Mouse (Mus musculus): ENCODE measurements around the gene Csrp3. TPM values are rescaled to one million over a fixed set of nuclear protein-coding genes. Genes with fewer than 3 reads are reported as not detected.

Gene Csrp3
- polyA plus RNA-seq, 1 experiment from 2014 or later = not detected

DNA sequence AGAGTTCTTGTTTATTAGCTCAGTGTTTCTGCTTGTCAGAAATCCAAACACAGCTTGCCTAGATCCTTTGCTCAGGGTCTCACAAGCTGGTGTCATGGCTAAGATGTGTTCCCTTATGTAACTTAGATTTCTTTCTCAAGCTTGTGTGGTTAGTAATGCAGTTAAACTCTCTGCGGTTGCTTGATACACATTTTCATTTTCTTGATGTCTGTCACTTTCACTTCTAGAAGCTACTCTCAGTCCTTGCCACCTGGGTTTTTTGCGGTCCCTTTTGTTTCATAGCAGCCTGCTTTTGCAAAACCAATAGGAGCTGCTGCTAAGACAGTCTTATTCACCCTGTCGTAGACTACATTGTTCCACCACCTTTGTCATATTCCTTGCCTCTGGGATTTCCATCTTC lies 52.7 kb downstream of the Csrp3 start:
- Histone ChIP-seq H3K27ac (ENCODE audit: low read length) (no peak overlapping the region), H3K27me3 (ENCODE audit: control insufficient read depth, insufficient read depth, low read depth, low read length) (no peaks in the 10 kb centered on the region), H3K4me2 (ENCODE audit: low read length) (no peak overlapping the region), H3K9ac (ENCODE audit: low read depth, low read length) (no peak overlapping the region), H3K36me3 (ENCODE audit: control insufficient read depth, insufficient read depth, low read length) (no peaks in the 10 kb centered on the region; the same call in 1 of the 2 replicates), H3K4me1 (ENCODE audit: control insufficient read depth, insufficient read depth, low read length) (peaks cover 8% of the 10 kb centered on the region), H3K4me3 (ENCODE audit: low read depth, low read length) (no peak overlapping the region), H3K9me3 (replicated peaks; ENCODE audit: control insufficient read depth, low read length, poor library complexity, severe bottlenecking) (no peaks in the 10 kb centered on the region)
- WGBS = 79% methylated on average over 3 of the region's 3 CpGs
- no peak for ATAC-seq

DNA sequence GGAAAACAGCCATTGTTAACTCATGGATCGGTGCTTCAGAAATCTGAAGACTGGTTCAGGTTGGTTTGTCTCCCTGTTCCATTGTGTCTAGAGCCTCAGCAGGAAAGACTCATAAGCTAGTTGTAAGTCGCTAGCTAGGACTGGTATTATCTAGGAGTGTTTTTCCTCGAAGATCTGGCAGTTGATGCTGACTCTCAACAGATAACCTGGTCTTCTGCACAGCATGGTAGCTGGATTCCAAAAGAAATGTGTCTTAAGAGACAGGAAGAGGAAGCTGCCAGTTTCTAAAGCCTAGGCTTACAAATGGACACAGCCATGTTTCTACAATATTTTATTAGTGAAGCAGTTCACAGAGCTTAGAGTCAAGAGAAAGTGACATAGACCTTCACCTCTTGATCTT lies 56.4 kb downstream of the Csrp3 start:
- Histone ChIP-seq H3K36me3 (ENCODE audit: control insufficient read depth, insufficient read depth, low read length) (no peaks in the 10 kb centered on the region; the same call in 1 of the 2 replicates), H3K4me1 (ENCODE audit: control insufficient read depth, insufficient read depth, low read length) (peaks cover 19% of the 10 kb centered on the region), H3K4me2 (ENCODE audit: low read length) (no peak overlapping the region), H3K9me3 (replicated peaks; ENCODE audit: control insufficient read depth, low read length, poor library complexity, severe bottlenecking) (no peaks in the 10 kb centered on the region), H3K27me3 (ENCODE audit: control insufficient read depth, insufficient read depth, low read depth, low read length) (no peaks in the 10 kb centered on the region), H3K9ac (ENCODE audit: low read depth, low read length) (no peak overlapping the region), H3K27ac (ENCODE audit: low read length) (no peak overlapping the region), H3K4me3 (ENCODE audit: low read depth, low read length) (no peak overlapping the region)
- ATAC-seq = no peak
- WGBS = 76% methylated on average over 3 of the region's 3 CpGs

DNA sequence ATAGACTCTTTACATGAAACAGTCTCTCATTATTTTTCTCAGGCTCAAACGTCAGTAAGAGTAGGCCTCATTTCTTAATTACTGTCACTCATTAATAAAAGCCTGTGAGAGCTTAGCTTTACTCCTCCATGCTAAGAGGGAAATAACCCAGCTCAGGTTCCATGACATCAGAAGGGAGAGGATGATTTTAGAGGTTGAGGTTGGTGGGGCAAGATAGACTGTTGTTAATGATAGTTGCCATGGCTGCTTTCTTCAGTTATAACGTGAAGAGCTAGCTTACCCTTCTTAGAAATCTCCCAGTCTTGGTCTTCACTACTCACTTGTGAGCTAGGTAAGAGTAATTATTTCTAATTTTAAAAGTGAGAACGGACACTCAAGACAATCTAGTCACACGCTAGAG lies 57.7 kb downstream of the Csrp3 start:
- H3K4me3 ChIP-seq (ENCODE audit: low read depth, low read length) = no peak overlapping the region
- no peaks in the 10 kb centered on the region for H3K27me3 ChIP-seq (ENCODE audit: control insufficient read depth, insufficient read depth, low read depth, low read length)
- H3K4me2 ChIP-seq (ENCODE audit: low read length) = peak overlapping the region; percentile 92
- peak overlapping the region; percentile 41; the same call in 1 of the 2 replicates for H3K9ac ChIP-seq (ENCODE audit: low read depth, low read length)
- H3K27ac ChIP-seq (ENCODE audit: low read length) = no peak overlapping the region
- H3K4me1 ChIP-seq (ENCODE audit: control insufficient read depth, insufficient read depth, low read length) = peaks cover 19% of the 10 kb centered on the region
- H3K9me3 ChIP-seq (replicated peaks; ENCODE audit: control insufficient read depth, low read length, poor library complexity, severe bottlenecking) = no peaks in the 10 kb centered on the region
- WGBS = 63% methylated on average over 4 of the region's 4 CpGs
- ATAC-seq = no peak
- H3K36me3 ChIP-seq (ENCODE audit: control insufficient read depth, insufficient read depth, low read length) = no peaks in the 10 kb centered on the region

DNA sequence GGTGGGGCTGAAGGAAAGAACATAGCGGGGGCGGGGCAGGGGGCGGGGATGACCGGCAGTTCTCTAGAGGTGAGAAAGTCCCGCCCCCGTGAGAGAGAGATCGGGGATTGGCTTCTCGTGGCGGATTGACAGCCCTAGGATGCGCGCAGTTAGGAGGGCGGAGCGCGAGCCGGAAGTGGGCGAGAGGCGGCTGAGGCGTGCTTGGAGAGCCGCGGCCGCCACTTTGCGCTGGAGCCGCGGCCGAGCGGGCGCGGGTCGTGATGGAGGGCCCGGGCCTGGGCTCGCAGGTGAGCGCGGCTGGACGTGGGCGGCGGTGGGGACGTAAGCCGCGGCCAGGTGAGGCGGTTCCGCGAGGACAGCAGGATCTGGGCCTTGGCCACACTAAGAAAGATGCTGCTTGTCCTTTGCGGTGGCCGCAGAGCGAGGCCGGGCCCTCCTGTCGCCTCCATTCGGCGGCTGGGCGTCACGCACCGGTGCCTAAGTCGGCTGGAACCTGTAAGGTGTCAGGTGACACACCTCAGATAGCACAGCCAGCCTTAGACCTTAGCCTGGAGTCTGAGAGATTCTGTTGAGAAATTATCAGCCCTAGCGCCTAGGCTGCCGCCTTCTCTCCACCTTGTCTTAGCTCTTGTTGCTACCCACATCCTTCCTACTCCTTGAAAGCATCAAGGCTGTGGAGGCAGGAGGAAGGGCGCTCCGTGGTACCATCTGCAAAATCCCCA lies 58.8 kb downstream of the Csrp3 start, which contains the start of gene Zdhhc13:
Gene Zdhhc13, plus strand, starts transcription at position 153 of the 722 bp plus-strand sequence.
- Histone ChIP-seq H3K4me2 (ENCODE audit: low read length) (peak within 1 kb of the TSS; percentile 92), H3K9ac (ENCODE audit: low read depth, low read length) (peak within 1 kb of the TSS; percentile 91), H3K27me3 (ENCODE audit: control insufficient read depth, insufficient read depth, low read depth, low read length) (no peaks in the 10 kb centered on the region), H3K27ac (ENCODE audit: low read length) (peak within 1 kb of the TSS; percentile 87), H3K4me1 (ENCODE audit: control insufficient read depth, insufficient read depth, low read length) (peaks cover 19% of the 10 kb centered on the region), H3K4me3 (ENCODE audit: low read depth, low read length) (peak within 1 kb of the TSS; percentile 94), H3K36me3 (ENCODE audit: control insufficient read depth, insufficient read depth, low read length) (no peaks in the 10 kb centered on the region), H3K9me3 (replicated peaks; ENCODE audit: control insufficient read depth, low read length, poor library complexity, severe bottlenecking) (no peaks in the 10 kb centered on the region)
- WGBS = under 1% methylated on average over 48 of the region's 57 CpGs
- ATAC-seq = peak; percentile 100

DNA sequence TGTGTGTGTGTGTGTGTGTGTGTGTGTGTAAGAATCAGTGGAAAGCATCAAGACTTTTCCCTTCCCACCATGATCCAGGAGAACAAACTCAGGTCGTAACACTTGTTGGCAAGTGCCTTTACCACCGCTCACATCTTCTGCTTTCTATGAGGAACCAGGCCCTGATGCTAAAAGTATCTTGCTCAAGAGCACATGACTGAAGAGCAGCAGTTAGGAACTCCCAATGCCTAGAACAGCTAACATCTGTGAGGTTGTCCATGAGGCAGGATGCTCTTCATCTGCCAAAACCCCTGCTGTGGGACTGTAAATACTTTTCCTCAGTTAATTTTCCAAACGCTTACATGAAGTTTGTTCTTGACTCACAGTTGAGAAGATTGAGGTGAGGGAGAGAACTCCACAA lies 59.5 kb downstream of the Csrp3 start:
- H3K4me3 ChIP-seq (ENCODE audit: low read depth, low read length) = peak overlapping the region; percentile 94
- no peaks in the 10 kb centered on the region for H3K9me3 ChIP-seq (replicated peaks; ENCODE audit: control insufficient read depth, low read length, poor library complexity, severe bottlenecking)
- no peaks in the 10 kb centered on the region for H3K27me3 ChIP-seq (ENCODE audit: control insufficient read depth, insufficient read depth, low read depth, low read length)
- peak; percentile 23 for ATAC-seq
- peaks cover 19% of the 10 kb centered on the region for H3K4me1 ChIP-seq (ENCODE audit: control insufficient read depth, insufficient read depth, low read length)
- H3K9ac ChIP-seq (ENCODE audit: low read depth, low read length) = no peak overlapping the region
- no peaks in the 10 kb centered on the region for H3K36me3 ChIP-seq (ENCODE audit: control insufficient read depth, insufficient read depth, low read length)
- H3K4me2 ChIP-seq (ENCODE audit: low read length) = peak overlapping the region; percentile 92
- H3K27ac ChIP-seq (ENCODE audit: low read length) = no peak overlapping the region
- 67% methylated on average over 3 of the region's 3 CpGs for WGBS

DNA sequence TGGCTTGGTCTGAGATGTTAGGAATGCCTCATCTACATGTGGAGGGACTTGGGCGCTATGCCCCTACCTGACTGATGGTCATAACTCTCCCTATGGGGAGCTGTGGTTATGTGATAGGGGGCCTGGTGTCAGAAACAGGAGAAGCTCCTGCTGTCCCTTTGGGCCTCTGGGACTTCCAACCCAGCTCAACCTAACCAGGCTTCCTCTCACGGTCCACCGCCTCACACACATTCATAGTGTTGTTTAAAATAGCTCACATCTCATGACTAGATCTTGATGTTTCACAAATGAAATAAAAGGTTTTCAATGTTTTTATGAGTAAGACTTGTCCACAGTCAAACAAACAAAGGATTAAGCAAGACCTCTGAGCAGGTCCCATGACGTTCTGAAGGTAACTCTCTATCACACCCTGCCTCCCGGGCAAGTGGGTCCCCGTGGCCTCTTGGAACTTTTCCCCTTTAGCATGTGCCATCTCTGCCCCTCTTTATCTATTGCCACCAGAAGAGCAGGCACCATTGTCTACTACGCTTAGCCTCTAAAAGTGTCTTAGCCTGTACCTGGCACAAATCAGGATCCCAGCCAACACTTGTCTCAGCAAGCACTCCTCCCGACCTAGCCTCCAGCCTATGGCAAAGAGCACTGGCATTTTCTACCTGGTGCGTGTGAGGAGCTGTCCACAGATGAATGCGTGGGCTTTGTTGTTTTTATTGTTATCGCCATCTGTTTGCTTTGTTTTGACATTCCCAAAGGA lies 62.9 kb downstream of the Csrp3 start:
- no peak overlapping the region for H3K9ac ChIP-seq (ENCODE audit: low read depth, low read length)
- WGBS = 90% methylated on average over 11 of the region's 11 CpGs
- ATAC-seq = no peak
- H3K4me3 ChIP-seq (ENCODE audit: low read depth, low read length) = no peak overlapping the region
- H3K27me3 ChIP-seq (ENCODE audit: control insufficient read depth, insufficient read depth, low read depth, low read length) = no peaks in the 10 kb centered on the region
- no peak overlapping the region for H3K27ac ChIP-seq (ENCODE audit: low read length)
- peaks cover 9% of the 10 kb centered on the region for H3K4me1 ChIP-seq (ENCODE audit: control insufficient read depth, insufficient read depth, low read length)
- H3K4me2 ChIP-seq (ENCODE audit: low read length) = no peak overlapping the region
- H3K9me3 ChIP-seq (replicated peaks; ENCODE audit: control insufficient read depth, low read length, poor library complexity, severe bottlenecking) = no peaks in the 10 kb centered on the region
- H3K36me3 ChIP-seq (ENCODE audit: control insufficient read depth, insufficient read depth, low read length) = no peaks in the 10 kb centered on the region

DNA sequence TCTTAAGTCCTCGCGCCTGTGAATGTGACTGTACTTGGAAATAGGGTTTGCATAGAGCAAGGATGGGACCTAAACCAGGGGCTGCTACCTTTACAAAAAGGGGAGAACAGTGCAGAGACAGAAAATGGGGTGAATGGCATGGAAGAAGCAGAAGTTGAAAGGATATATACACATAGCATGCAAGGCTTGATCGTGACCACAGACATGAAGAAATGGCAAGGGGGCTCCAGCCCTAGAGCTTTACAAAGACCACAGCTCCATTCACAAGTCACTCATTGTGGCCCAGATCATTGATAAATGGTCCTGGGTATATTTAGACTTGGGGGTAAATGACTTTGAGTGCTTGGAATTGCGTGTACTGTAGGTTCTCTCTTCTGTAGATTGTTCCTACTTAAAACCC lies 65.4 kb downstream of the Csrp3 start:
- 95% methylated on average over 4 of the region's 4 CpGs for WGBS
- no peak overlapping the region for H3K4me3 ChIP-seq (ENCODE audit: low read depth, low read length)
- H3K27ac ChIP-seq (ENCODE audit: low read length) = no peak overlapping the region
- ATAC-seq = no peak
- no peaks in the 10 kb centered on the region for H3K9me3 ChIP-seq (replicated peaks; ENCODE audit: control insufficient read depth, low read length, poor library complexity, severe bottlenecking)
- no peak overlapping the region for H3K4me2 ChIP-seq (ENCODE audit: low read length)
- H3K4me1 ChIP-seq (ENCODE audit: control insufficient read depth, insufficient read depth, low read length) = no peaks in the 10 kb centered on the region
- no peak overlapping the region for H3K9ac ChIP-seq (ENCODE audit: low read depth, low read length)
- no peaks in the 10 kb centered on the region for H3K36me3 ChIP-seq (ENCODE audit: control insufficient read depth, insufficient read depth, low read length)
- H3K27me3 ChIP-seq (ENCODE audit: control insufficient read depth, insufficient read depth, low read depth, low read length) = no peaks in the 10 kb centered on the region
